Mouse (Mus musculus): Measurements from ENCODE around the gene Mpig6b. TPM values are rescaled to one million over a fixed set of nuclear protein-coding genes. Genes with fewer than 3 reads are reported as not detected.

Mpig6b gene
- polyA plus RNA-seq, 1 experiment from 2014 or later: 1.2 TPM

Other genes with a start within 250 kb of the Mpig6b start
- gene Stk19, start 229.2 kb downstream of the Mpig6b start, polyA plus RNA-seq (2016; fragmentation: Nextera tagmentation; extraction: Ambion mirVana): 18.2 and 19.6 TPM in 2 replicates
- 37.2 and 39.9 TPM in 2 replicates for gene Dxo, start 229.2 kb downstream of the Mpig6b start, polyA plus RNA-seq (2016; fragmentation: Nextera tagmentation; extraction: Ambion mirVana)
- 35.3 and 39.5 TPM in 2 replicates for gene Skiv2l, start 216.0 kb downstream of the Mpig6b start, polyA plus RNA-seq (2016; fragmentation: Nextera tagmentation; extraction: Ambion mirVana)
- gene Nelfe, start 215.8 kb downstream of the Mpig6b start, polyA plus RNA-seq (2016; fragmentation: Nextera tagmentation; extraction: Ambion mirVana): 73.7 and 81.3 TPM in 2 replicates
- gene Cfb, start 203.7 kb downstream of the Mpig6b start, polyA plus RNA-seq (2016; fragmentation: Nextera tagmentation; extraction: Ambion mirVana): 1.1 and 2.2 TPM in 2 replicates
- 2.6 and 2.8 TPM in 2 replicates for gene Zbtb12, start 186.7 kb downstream of the Mpig6b start, polyA plus RNA-seq (2016; fragmentation: Nextera tagmentation; extraction: Ambion mirVana)
- not detected in 2 replicates for gene Gm20547, start 184.1 kb downstream of the Mpig6b start, polyA plus RNA-seq (2016; fragmentation: Nextera tagmentation; extraction: Ambion mirVana)
- 0.24 and 0.35 TPM in 2 replicates for gene C2, start 167.9 kb downstream of the Mpig6b start, polyA plus RNA-seq (2016; fragmentation: Nextera tagmentation; extraction: Ambion mirVana)
- gene Ehmt2, start 167.7 kb downstream of the Mpig6b start, polyA plus RNA-seq (2016; fragmentation: Nextera tagmentation; extraction: Ambion mirVana): 49.1 and 51.6 TPM in 2 replicates
- 0.08 TPM in 1 of 2 replicates, not detected in the other for gene Slc44a4, start 151.7 kb downstream of the Mpig6b start, polyA plus RNA-seq (2016; fragmentation: Nextera tagmentation; extraction: Ambion mirVana)
- 20.8 and 21.5 TPM in 2 replicates for gene Neu1, start 134.9 kb downstream of the Mpig6b start, polyA plus RNA-seq (2016; fragmentation: Nextera tagmentation; extraction: Ambion mirVana)
- gene Hspa1b, start 106.9 kb downstream of the Mpig6b start, polyA plus RNA-seq (2016; fragmentation: Nextera tagmentation; extraction: Ambion mirVana): 0.12 and 0.13 TPM in 2 replicates
- not detected in 2 replicates for gene Gm20481, start 96.3 kb downstream of the Mpig6b start, polyA plus RNA-seq (2016; fragmentation: Nextera tagmentation; extraction: Ambion mirVana)
- gene Hspa1a, start 94.0 kb downstream of the Mpig6b start, polyA plus RNA-seq (2016; fragmentation: Nextera tagmentation; extraction: Ambion mirVana): 6.2 and 6.4 TPM in 2 replicates
- 2.9 and 3.1 TPM in 2 replicates for gene Hspa1l, start 93.5 kb downstream of the Mpig6b start, polyA plus RNA-seq (2016; fragmentation: Nextera tagmentation; extraction: Ambion mirVana)
- 143 and 145 TPM in 2 replicates for gene Lsm2, start 84.3 kb downstream of the Mpig6b start, polyA plus RNA-seq (2016; fragmentation: Nextera tagmentation; extraction: Ambion mirVana)
- 82.6 TPM in 2 replicates for gene Vars, start 65.2 kb downstream of the Mpig6b start, polyA plus RNA-seq (2016; fragmentation: Nextera tagmentation; extraction: Ambion mirVana)
- 0.32 and 0.37 TPM in 2 replicates for gene Vwa7, start 49.6 kb downstream of the Mpig6b start, polyA plus RNA-seq (2016; fragmentation: Nextera tagmentation; extraction: Ambion mirVana)
- 2.4 and 2.6 TPM in 2 replicates for gene Sapcd1, start 38.2 kb downstream of the Mpig6b start, polyA plus RNA-seq (2016; fragmentation: Nextera tagmentation; extraction: Ambion mirVana)
- gene Msh5, start 19.4 kb downstream of the Mpig6b start, polyA plus RNA-seq (2016; fragmentation: Nextera tagmentation; extraction: Ambion mirVana): 3.5 and 4.9 TPM in 2 replicates
- 349 and 354 TPM in 2 replicates for gene Clic1, start 16.2 kb downstream of the Mpig6b start, polyA plus RNA-seq (2016; fragmentation: Nextera tagmentation; extraction: Ambion mirVana)
- gene Ddah2, start 7.1 kb downstream of the Mpig6b start, polyA plus RNA-seq (2016; fragmentation: Nextera tagmentation; extraction: Ambion mirVana): 192 and 205 TPM in 2 replicates
- gene Ly6g6c, start 796 bp downstream of the Mpig6b start, polyA plus RNA-seq (2016; fragmentation: Nextera tagmentation; extraction: Ambion mirVana): 0.27 TPM in 1 of 2 replicates, not detected in the other
- 0.24 and 0.40 TPM in 2 replicates for gene Ly6g6e, start 10.7 kb upstream of the Mpig6b start, polyA plus RNA-seq (2016; fragmentation: Nextera tagmentation; extraction: Ambion mirVana)
- 1.8 and 2.2 TPM in 2 replicates for gene Ly6g6d, start 11.9 kb upstream of the Mpig6b start, polyA plus RNA-seq (2016; fragmentation: Nextera tagmentation; extraction: Ambion mirVana)
- 1.1 and 1.5 TPM in 2 replicates for gene Ly6g6f, start 19.4 kb upstream of the Mpig6b start, polyA plus RNA-seq (2016; fragmentation: Nextera tagmentation; extraction: Ambion mirVana)
- 58.9 and 65.1 TPM in 2 replicates for gene Abhd16a, start 23.1 kb upstream of the Mpig6b start, polyA plus RNA-seq (2016; fragmentation: Nextera tagmentation; extraction: Ambion mirVana)
- not detected in 2 replicates for gene Ly6g5c, start 42.1 kb upstream of the Mpig6b start, polyA plus RNA-seq (2016; fragmentation: Nextera tagmentation; extraction: Ambion mirVana)
- gene Ly6g5b, start 49.2 kb upstream of the Mpig6b start, polyA plus RNA-seq (2016; fragmentation: Nextera tagmentation; extraction: Ambion mirVana): 0.32 and 0.38 TPM in 2 replicates
- gene Gpank1, start 55.3 kb upstream of the Mpig6b start, polyA plus RNA-seq (2016; fragmentation: Nextera tagmentation; extraction: Ambion mirVana): 11.1 and 15.1 TPM in 2 replicates
- 190 and 207 TPM in 2 replicates for gene Csnk2b, start 55.9 kb upstream of the Mpig6b start, polyA plus RNA-seq (2016; fragmentation: Nextera tagmentation; extraction: Ambion mirVana)
- gene D17H6S53E, start 60.2 kb upstream of the Mpig6b start, polyA plus RNA-seq (2016; fragmentation: Nextera tagmentation; extraction: Ambion mirVana): 8.6 and 8.7 TPM in 2 replicates
- gene Apom, start 65.9 kb upstream of the Mpig6b start, polyA plus RNA-seq (2016; fragmentation: Nextera tagmentation; extraction: Ambion mirVana): 1.3 and 8.3 TPM in 2 replicates
- gene Bag6, start 69.0 kb upstream of the Mpig6b start, polyA plus RNA-seq (2016; fragmentation: Nextera tagmentation; extraction: Ambion mirVana): 56.1 and 61.6 TPM in 2 replicates
- gene Prrc2a, start 98.7 kb upstream of the Mpig6b start, polyA plus RNA-seq (2016; fragmentation: Nextera tagmentation; extraction: Ambion mirVana): 132 and 148 TPM in 2 replicates
- gene Aif1, start 109.9 kb upstream of the Mpig6b start, polyA plus RNA-seq (2016; fragmentation: Nextera tagmentation; extraction: Ambion mirVana): 4.3 and 4.4 TPM in 2 replicates
- 3.3 and 5.2 TPM in 2 replicates for gene Lst1, start 122.3 kb upstream of the Mpig6b start, polyA plus RNA-seq (2016; fragmentation: Nextera tagmentation; extraction: Ambion mirVana)
- 0.14 and 0.31 TPM in 2 replicates for gene Ltb, start 128.3 kb upstream of the Mpig6b start, polyA plus RNA-seq (2016; fragmentation: Nextera tagmentation; extraction: Ambion mirVana)
- gene Tnf, start 135.8 kb upstream of the Mpig6b start, polyA plus RNA-seq (2016; fragmentation: Nextera tagmentation; extraction: Ambion mirVana): 0.12 TPM in 1 of 2 replicates, not detected in the other
- not detected in 2 replicates for gene Lta, start 139.2 kb upstream of the Mpig6b start, polyA plus RNA-seq (2016; fragmentation: Nextera tagmentation; extraction: Ambion mirVana)
- gene Gm16181, start 154.7 kb upstream of the Mpig6b start, polyA plus RNA-seq (2016; fragmentation: Nextera tagmentation; extraction: Ambion mirVana): 0.55 TPM in 1 of 2 replicates, not detected in the other
- gene Atp6v1g2, start 167.5 kb upstream of the Mpig6b start, polyA plus RNA-seq (2016; fragmentation: Nextera tagmentation; extraction: Ambion mirVana): 10.0 and 12.5 TPM in 2 replicates
- gene Nfkbil1, start 169.6 kb upstream of the Mpig6b start, polyA plus RNA-seq (2016; fragmentation: Nextera tagmentation; extraction: Ambion mirVana): 9.0 and 9.8 TPM in 2 replicates
- gene Ddx39b, start 175.6 kb upstream of the Mpig6b start, polyA plus RNA-seq (2016; fragmentation: Nextera tagmentation; extraction: Ambion mirVana): 282 and 285 TPM in 2 replicates
- gene H2-D1, start 196.5 kb upstream of the Mpig6b start, polyA plus RNA-seq (2016; fragmentation: Nextera tagmentation; extraction: Ambion mirVana): 30.2 and 32.8 TPM in 2 replicates